Mouse (Mus musculus) G1E (cell line): Measurements from ENCODE around the gene Gdpd3.

Source experiments
- CTCF ChIP-seq: IDR thresholded peaks from 2 replicates; pipeline ENCODE4 v1.5.1; 2012; ENCODE audit warnings: low read depth, low read length, inconsistent platforms, mixed read lengths
- GATA1 ChIP-seq: IDR thresholded peaks from 2 replicates; pipeline ENCODE4 v1.6.1; 2012; ENCODE audit warnings: borderline replicate concordance, low read length, inconsistent platforms, mixed read lengths
- TAL1 ChIP-seq: conservative IDR thresholded peaks from 2 replicates; pipeline ENCODE4 v1.6.1; 2012; ENCODE audit warnings: low read depth, low read length, inconsistent platforms, mixed read lengths

GRCm38 (mm10) chr7:126789141-126789540 is 23.0 kb downstream of the Gdpd3 start:
- TF ChIP-seq CTCF (no peak), TAL1 (no peak), GATA1 (no peak)
